Mouse (Mus musculus): ENCODE results near the gene 4930507D05Rik. TPM values are rescaled to one million over a fixed set of nuclear protein-coding genes. Genes with fewer than 3 reads are reported as not detected.
"Not testable (repeated sequence)": the region's sequence is repeated elsewhere in the genome, so short reads cannot be mapped to it uniquely, and the experiment has no call there.

The 4930507D05Rik gene
- polyA plus RNA-seq, 1 experiment: 0.97 TPM

DNA sequence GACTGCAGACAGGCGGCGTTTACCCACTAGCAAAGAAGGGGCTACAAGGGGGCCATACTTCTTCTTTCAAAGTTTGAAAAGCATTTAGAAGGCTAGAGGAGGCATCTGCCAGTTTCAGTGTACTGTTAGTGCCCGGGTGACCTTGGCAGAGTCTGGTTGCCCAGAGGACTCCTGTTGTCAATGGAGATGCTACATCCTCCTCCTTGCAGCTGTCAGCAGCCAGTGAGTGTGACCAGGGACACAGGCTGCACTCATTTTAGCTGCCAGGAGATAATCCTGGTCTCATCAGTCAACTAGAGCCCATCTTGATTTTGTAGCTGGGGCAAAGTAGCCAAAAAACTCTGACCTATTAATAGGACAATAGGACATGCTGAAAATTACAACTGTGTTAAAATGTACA is 28.2 kb upstream of the 4930507D05Rik start:
- TF ChIP-seq POLR2A (IDR thresholded peaks at IDR 0.05; ENCODE audit: borderline replicate concordance, extremely low read depth, insufficient read depth, insufficient read length, poor library complexity, severe bottlenecking) (no peak), CTCF (IDR thresholded peaks at IDR 0.05; ENCODE audit: borderline replicate concordance, extremely low read depth, insufficient read depth, insufficient read length) (no peak)
- DNase-seq (ENCODE audit: low read depth): no peak

DNA sequence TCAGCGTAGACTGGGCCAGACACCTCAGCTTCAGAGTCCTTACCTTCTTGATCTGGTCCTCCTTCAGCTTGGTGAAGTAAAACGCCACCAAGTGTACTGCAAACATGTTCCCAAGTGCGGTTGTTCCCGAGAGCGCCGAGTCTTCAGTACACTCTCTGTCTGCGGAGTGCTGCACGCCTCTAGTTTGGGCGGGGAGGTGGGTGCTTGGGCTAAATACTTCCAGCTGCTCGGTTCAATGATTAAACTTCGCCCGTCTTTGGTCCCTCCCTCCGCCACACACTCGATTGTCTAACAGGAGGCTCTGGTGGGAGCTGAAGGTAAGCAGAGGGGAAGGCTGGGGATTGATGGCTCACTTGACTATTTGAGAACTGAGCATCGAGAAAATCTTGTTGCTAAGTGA is 27.0 kb upstream of the 4930507D05Rik start, which contains the start of gene Hkdc1:
Hkdc1 (minus strand) TSS at position 237 of the 400 bp plus-strand sequence.
- TF ChIP-seq CTCF (IDR thresholded peaks at IDR 0.05; ENCODE audit: borderline replicate concordance, extremely low read depth, insufficient read depth, insufficient read length) (no peak), POLR2A (IDR thresholded peaks at IDR 0.05; ENCODE audit: borderline replicate concordance, extremely low read depth, insufficient read depth, insufficient read length, poor library complexity, severe bottlenecking) (no peak)
- DNase-seq (ENCODE audit: low read depth): peak; percentile 4

- peak; percentile 35 for DNase-seq (ENCODE audit: low read depth)
- TF ChIP-seq CTCF (IDR thresholded peaks at IDR 0.05; ENCODE audit: borderline replicate concordance, extremely low read depth, insufficient read depth, insufficient read length) (no peak), POLR2A (IDR thresholded peaks at IDR 0.05; ENCODE audit: borderline replicate concordance, extremely low read depth, insufficient read depth, insufficient read length, poor library complexity, severe bottlenecking) (no peak)
These were observed 24.0 kb upstream of the 4930507D05Rik start for GRCm38 (mm10) chr10:62425081-62425871.

DNA sequence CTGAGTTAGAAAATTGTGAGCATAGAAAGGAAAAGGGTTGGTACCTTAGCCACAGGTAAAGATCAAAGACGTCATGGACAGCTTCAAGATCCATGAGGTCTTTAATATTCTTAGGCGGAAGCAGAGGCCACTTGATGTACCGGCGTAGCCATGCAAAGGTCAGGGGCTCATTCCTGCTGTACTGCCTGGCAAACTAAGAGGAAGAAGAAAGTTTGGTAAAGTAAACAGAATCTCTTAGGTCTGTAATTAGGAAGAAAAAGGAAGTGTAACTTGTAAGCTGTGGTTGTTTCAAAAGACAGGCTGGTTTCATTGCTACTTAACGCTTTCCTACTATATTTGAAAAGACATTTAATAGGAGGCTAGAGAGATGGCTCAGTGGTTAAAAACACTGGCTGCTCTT is 18.9 kb upstream of the 4930507D05Rik start:
- TF ChIP-seq CTCF (IDR thresholded peaks at IDR 0.05; ENCODE audit: borderline replicate concordance, extremely low read depth, insufficient read depth, insufficient read length): no peak
- TF ChIP-seq POLR2A (IDR thresholded peaks at IDR 0.05; ENCODE audit: borderline replicate concordance, extremely low read depth, insufficient read depth, insufficient read length, poor library complexity, severe bottlenecking): no peak
- no peak for DNase-seq (ENCODE audit: low read depth)

DNA sequence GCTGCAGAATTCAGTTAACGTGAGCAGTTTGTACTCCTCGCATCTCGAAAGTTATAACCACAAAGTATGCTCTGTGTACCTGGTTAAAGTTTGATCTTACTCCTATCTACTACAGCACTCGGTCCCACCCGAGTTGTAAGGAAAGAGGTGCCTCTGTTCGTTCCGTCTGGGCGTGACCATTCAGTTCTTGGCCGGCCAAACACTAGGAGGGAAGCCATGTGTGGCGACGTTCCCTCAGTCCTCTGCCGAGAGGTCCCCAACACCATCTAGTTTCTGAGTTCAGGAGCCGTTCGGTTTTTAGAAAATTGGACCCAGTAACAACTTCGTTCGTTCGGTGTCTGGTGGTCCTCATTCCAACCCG is 971 bp downstream of the 4930507D05Rik start:
- DNase-seq (ENCODE audit: low read depth): no peak
- TF ChIP-seq POLR2A (IDR thresholded peaks at IDR 0.05; ENCODE audit: borderline replicate concordance, extremely low read depth, insufficient read depth, insufficient read length, poor library complexity, severe bottlenecking) (no peak), CTCF (IDR thresholded peaks at IDR 0.05; ENCODE audit: borderline replicate concordance, extremely low read depth, insufficient read depth, insufficient read length) (no peak)

DNA sequence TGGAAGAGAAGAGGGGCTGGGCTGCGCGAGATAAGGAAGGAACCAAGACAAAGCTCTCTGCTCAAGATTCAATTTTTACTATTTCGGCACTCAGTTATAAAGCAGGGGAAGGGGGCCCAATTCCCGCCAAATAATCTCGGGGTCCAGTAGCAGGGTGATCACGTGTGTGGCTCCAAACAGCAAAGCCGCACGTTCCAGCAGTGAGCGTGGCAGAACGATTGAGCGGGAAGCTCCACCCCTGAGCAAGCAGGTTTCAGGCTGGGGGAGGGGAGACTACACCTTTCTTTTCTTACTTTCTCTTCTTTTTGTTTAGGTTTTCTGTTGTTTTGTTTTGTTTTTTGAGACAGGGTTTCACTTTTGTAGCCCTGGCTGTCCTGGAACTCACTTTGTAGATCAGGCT is 2.7 kb downstream of the 4930507D05Rik start:
- not testable (repeated sequence) for DNase-seq (ENCODE audit: low read depth)

GRCm38 (mm10) chr10:62461321-62461720 is 12.0 kb downstream of the 4930507D05Rik start:
- TF ChIP-seq CTCF (IDR thresholded peaks at IDR 0.05; ENCODE audit: borderline replicate concordance, extremely low read depth, insufficient read depth, insufficient read length): no peak
- no peak for TF ChIP-seq POLR2A (IDR thresholded peaks at IDR 0.05; ENCODE audit: borderline replicate concordance, extremely low read depth, insufficient read depth, insufficient read length, poor library complexity, severe bottlenecking)

GRCm38 (mm10) chr10:62469736-62470135 is 20.4 kb downstream of the 4930507D05Rik start:
- no peak for TF ChIP-seq POLR2A (IDR thresholded peaks at IDR 0.05; ENCODE audit: borderline replicate concordance, extremely low read depth, insufficient read depth, insufficient read length, poor library complexity, severe bottlenecking)
- no peak for TF ChIP-seq CTCF (IDR thresholded peaks at IDR 0.05; ENCODE audit: borderline replicate concordance, extremely low read depth, insufficient read depth, insufficient read length)
- DNase-seq (ENCODE audit: low read depth): no peak

More at GRCm38 (mm10) chr10:62461321-62461720, 12.0 kb downstream of the 4930507D05Rik start:
- no peak for DNase-seq (ENCODE audit: low read depth)

GRCm38 (mm10) chr10:62471105-62471504 is 21.8 kb downstream of the 4930507D05Rik start:
- TF ChIP-seq CTCF (IDR thresholded peaks at IDR 0.05; ENCODE audit: borderline replicate concordance, extremely low read depth, insufficient read depth, insufficient read length): no peak
- TF ChIP-seq POLR2A (IDR thresholded peaks at IDR 0.05; ENCODE audit: borderline replicate concordance, extremely low read depth, insufficient read depth, insufficient read length, poor library complexity, severe bottlenecking): no peak
- DNase-seq (ENCODE audit: low read depth): peak; percentile 33

GRCm38 (mm10) chr10:62474944-62475343 is 25.7 kb downstream of the 4930507D05Rik start:
- DNase-seq (ENCODE audit: low read depth): no peak
- TF ChIP-seq POLR2A (IDR thresholded peaks at IDR 0.05; ENCODE audit: borderline replicate concordance, extremely low read depth, insufficient read depth, insufficient read length, poor library complexity, severe bottlenecking): no peak
- no peak for TF ChIP-seq CTCF (IDR thresholded peaks at IDR 0.05; ENCODE audit: borderline replicate concordance, extremely low read depth, insufficient read depth, insufficient read length)

GRCm38 (mm10) chr10:62476980-62477379 is 27.7 kb downstream of the 4930507D05Rik start:
- DNase-seq (ENCODE audit: low read depth): no peak
- TF ChIP-seq CTCF (IDR thresholded peaks at IDR 0.05; ENCODE audit: borderline replicate concordance, extremely low read depth, insufficient read depth, insufficient read length): no peak
- no peak for TF ChIP-seq POLR2A (IDR thresholded peaks at IDR 0.05; ENCODE audit: borderline replicate concordance, extremely low read depth, insufficient read depth, insufficient read length, poor library complexity, severe bottlenecking)

DNA sequence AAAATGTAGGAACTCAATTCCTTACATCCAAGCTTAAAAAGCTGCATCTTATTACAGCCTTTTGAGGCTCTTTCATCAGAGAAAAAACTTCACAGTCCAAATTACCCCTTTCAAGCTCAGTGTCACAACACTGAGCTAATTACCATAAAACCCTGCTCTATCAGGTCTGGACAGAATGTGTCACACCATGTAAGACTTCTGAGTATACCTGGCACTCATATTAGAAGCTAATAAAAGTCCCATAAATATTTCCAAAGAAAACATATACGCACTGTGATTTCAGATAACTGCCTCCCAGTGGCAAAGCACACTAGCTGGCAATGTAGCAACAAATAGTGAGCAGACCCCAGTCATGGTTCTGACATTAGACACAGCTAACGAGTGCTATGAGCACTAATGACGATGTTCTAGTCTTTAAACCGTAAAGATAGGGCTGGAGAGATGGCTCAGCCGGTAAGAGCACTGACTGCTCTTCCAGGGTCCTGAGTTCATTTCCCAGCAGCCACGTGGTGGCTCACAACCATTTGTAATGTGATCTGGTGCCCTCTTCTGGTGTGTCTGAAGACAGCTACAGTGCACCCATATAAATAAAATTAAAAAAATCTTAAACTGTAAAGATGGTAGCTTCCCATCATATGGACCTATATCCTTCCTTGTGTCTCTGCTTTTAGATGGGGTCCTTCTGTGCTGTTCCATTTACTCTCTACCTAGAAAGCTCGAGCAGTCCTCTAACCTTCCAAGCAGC is 32.0 kb downstream of the 4930507D05Rik start:
- TF ChIP-seq POLR2A (IDR thresholded peaks at IDR 0.05; ENCODE audit: borderline replicate concordance, extremely low read depth, insufficient read depth, insufficient read length, poor library complexity, severe bottlenecking): no peak
- TF ChIP-seq CTCF (IDR thresholded peaks at IDR 0.05; ENCODE audit: borderline replicate concordance, extremely low read depth, insufficient read depth, insufficient read length): no peak
- peak; percentile 1 for DNase-seq (ENCODE audit: low read depth)
